Mouse (Mus musculus): ENCODE measurements around the gene Defb3. TPM values are rescaled to one million over a fixed set of nuclear protein-coding genes. Genes with fewer than 3 reads are reported as not detected.
"Not testable (repeated sequence)": the region's sequence is repeated elsewhere in the genome, so short reads cannot be mapped to it uniquely, and the experiment has no call there.

Defb3 gene
- total RNA-seq (2021): not detected
- long read RNA-seq: 0 reads

DNA sequence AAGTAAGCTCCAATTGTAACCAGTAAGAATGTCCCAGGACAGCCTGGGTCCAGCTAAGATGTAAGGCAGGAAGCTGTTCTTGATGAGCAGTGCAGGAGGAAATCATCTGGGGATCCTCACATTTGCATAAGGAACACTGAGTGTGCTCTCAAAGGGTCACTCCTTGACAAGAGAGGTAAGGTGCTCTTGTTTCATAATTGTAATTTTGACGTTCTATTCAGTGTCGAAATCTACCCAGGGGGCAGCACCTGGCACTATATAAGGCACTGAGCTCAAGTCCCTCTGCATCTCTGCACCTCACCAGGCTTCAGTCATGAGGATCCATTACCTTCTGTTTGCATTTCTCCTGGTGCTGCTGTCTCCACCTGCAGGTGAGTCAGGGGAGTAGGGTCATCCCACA is at the start of gene Defb3:
Gene Defb3, plus strand, starts transcription at position 301 of the 400 bp plus-strand sequence.
- DNase-seq (ENCODE audit: low spot score in 2 of 2): not testable (repeated sequence)

DNA sequence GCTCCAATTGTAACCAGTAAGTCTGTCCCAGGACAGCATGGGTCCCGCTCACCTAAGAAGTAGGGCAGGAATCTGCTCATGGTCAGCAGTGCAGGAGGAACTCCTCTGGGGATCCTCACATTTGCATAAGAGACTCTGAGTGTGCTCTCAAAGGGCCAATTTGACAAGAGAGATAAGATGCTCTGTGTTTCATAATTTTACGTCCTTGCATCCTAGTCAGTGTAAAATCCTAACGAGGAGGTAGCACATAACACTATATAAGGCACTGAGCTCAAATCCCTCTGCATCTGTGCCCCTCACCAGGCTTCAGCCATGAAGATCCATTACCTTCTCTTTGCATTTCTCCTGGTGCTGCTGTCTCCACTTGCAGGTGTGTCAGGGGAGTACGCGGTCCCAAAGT is 45.9 kb upstream of the Defb3 start, which contains the start of gene Defb5:
Gene Defb5, plus strand, starts transcription at position 301 of the 400 bp plus-strand sequence.
- DNase-seq (ENCODE audit: low spot score in 2 of 2): no peak

DNA sequence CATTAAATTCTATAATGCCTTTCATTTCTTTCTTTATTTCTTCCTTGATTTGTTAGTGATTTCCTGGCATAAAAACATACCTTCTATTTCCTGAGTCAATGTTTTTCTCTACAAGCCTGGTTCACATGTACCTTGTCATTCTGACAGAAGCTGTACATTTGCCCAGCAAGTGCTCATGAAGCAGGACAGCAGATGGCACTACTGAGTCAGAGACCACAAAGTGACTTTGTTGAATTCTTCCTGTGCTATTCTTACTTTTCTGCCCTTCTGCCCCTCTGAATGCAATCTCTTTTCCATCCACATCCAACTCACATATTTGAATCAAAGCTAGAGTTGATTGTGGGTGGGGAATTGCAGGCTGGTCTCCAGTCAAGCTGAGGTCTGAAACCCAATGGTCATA is 35.0 kb upstream of the Defb3 start:
- no peak for DNase-seq (ENCODE audit: low spot score in 2 of 2)

DNA sequence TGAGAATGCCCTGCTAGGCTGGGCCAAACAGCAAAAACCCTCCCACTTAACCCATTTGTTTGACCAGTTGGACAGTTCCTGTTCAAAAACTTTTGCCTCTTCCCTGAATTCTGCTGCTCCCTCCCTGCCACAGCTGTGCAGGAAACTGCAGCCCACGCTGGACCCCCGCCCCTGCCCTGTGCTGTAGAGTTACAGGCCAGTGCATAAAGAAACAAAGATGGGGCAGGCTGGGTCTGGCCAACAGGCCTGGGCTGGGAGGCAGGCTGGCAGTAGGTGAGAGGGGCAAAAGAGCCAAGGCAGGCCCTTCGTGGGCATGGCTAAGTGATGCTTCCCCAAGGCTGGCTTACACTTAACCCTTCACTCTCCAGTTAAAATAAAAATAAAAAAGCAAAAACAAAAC is 33.5 kb upstream of the Defb3 start:
- no peak for DNase-seq (ENCODE audit: low spot score in 2 of 2)

DNA sequence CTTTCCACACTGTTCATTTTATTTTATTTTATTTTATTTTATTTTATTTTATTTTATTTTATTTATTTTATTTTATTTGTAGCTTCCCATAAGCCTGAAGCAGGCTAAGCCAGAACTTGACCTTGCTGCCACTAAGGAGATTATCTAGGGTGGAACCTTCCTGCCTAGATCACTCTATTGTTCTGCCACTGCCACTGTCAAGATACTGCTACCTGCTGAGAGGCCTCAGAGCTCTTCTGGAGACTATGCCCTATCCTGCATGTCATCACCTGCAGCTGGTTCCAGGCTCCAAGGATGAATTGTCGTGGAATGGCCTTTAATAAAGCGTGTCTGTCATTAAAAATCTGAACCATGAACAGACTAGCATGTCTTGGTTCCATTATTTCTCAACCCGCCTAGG is 5.2 kb downstream of the Defb3 start:
- not testable (repeated sequence) for DNase-seq (ENCODE audit: low spot score in 2 of 2)

DNA sequence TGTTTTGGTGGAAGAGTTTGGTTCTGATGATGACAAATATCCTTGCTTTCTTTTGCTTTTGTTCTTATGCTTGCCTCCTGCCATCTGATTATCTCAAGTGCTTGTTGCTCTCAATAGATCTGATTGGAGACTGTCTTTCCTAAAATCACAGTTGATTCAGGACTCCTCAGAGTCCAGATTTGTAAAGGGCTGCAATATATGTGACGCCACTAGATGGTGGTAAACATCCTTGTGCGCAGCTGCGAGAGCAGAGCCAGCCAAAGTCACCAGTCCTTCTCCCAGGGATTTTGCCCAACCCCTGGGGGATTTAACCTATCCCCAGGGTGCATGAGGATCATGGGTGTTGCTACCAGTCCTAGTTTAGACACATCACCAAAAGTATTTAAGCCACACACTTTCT is 38.7 kb downstream of the Defb3 start:
- DNase-seq (ENCODE audit: low spot score in 2 of 2): peak in 1 of 2 experiments; percentile 14

Other genes with a start within 250 kb of the Defb3 start
- gene Defb39, start 228.6 kb upstream of the Defb3 start, total RNA-seq (2021): not detected
- gene Defb12, start 178.5 kb upstream of the Defb3 start, total RNA-seq (2021): not detected
- not detected for gene Defb34, start 169.6 kb upstream of the Defb3 start, total RNA-seq (2021)
- not detected for gene Gm45826, start 152.6 kb upstream of the Defb3 start, total RNA-seq (2021)
- gene Defb14, start 99.0 kb upstream of the Defb3 start, total RNA-seq (2021): not detected
- gene Defb4, start 94.7 kb upstream of the Defb3 start, total RNA-seq (2021): not detected
- not detected for gene Defb6, start 67.9 kb upstream of the Defb3 start, total RNA-seq (2021)
- gene Defb46, start 53.4 kb upstream of the Defb3 start, total RNA-seq (2021): not detected
- gene Defb5, start 45.8 kb upstream of the Defb3 start, total RNA-seq (2021): not detected
- not detected for gene Defb8, start 154.2 kb downstream of the Defb3 start, total RNA-seq (2021)
- not detected for gene Defb7, start 201.7 kb downstream of the Defb3 start, total RNA-seq (2021)

Measured in layer of hippocampus, adult 18-20 months (tissue).